Mouse (Mus musculus) hindbrain, embryonic 10.5 days (tissue): ENCODE results near the gene Pdhx. TPM values are rescaled to one million over a fixed set of nuclear protein-coding genes. Genes with fewer than 3 reads are reported as not detected.

ENCODE experiments used
- DNase-seq: peaks from one replicate; pipeline ENCODE4 v3.0.0-alpha.2; 2017; ENCODE audit warnings: low spot score
- H3K27ac ChIP-seq: fragments of 300-500 bp; sonication (generic); 2 replicates; pipeline ENCODE4 v1.5.1; 2016; ENCODE audit warnings: mild to moderate bottlenecking, moderate library complexity
- H3K27me3 ChIP-seq: fragments of 300-500 bp; sonication (generic); 2 replicates; pipeline ENCODE4 v1.6.1; 2016; ENCODE audit warnings: mild to moderate bottlenecking; ENCODE audit not compliant: poor library complexity, insufficient read depth, severe bottlenecking
- H3K36me3 ChIP-seq: fragments of 300-500 bp; sonication (generic); 2 replicates; pipeline ENCODE4 v1.6.1; 2016; ENCODE audit warnings: mild to moderate bottlenecking, moderate library complexity
- H3K4me1 ChIP-seq: fragments of 300-500 bp; sonication (generic); replicated peaks from 2 replicates; pipeline ENCODE4 v1.6.1; 2016; ENCODE audit warnings: mild to moderate bottlenecking
- H3K4me3 ChIP-seq: fragments of 300-500 bp; sonication (generic); 2 replicates; pipeline ENCODE4 v1.5.1; 2016; ENCODE audit warnings: mild to moderate bottlenecking, moderate library complexity
- H3K9me3 ChIP-seq: fragments of 300-500 bp; sonication (generic); 2 replicates; pipeline ENCODE4 v1.6.1; 2016; ENCODE audit warnings: mild to moderate bottlenecking, moderate library complexity
- WGBS: fragments of 180-500 bp; shearing (Covaris S2); methylation state at CpG from one replicate; pipeline ENCODE4 v1.1.7; 2016; 5-methylcytosine and 5-hydroxymethylcytosine counted together
- polyA plus RNA-seq: library from polyadenylated mRNA; unstranded; fragments of >200 nt; fragmentation: Nextera tagmentation; extraction: Ambion mirVana; gene quantifications from 2 replicates; pipeline ENCODE4 v1.2.1, GENCODE M21; 2016

Gene Pdhx
- polyA plus RNA-seq, 1 experiment from 2014 or later: 40.3 TPM

GRCm38 (mm10) chr2:102997874-102998273 is 75.4 kb downstream of the Pdhx start:
- H3K36me3 ChIP-seq: no peaks in the 10 kb centered on the region
- H3K9me3 ChIP-seq: no peaks in the 10 kb centered on the region
- peaks cover 11% of the 10 kb centered on the region for H3K4me1 ChIP-seq
- 87% methylated on average over 1 of the region's 1 CpGs for WGBS
- H3K27me3 ChIP-seq: no peaks in the 10 kb centered on the region
- H3K27ac ChIP-seq: no peak overlapping the region
- DNase-seq: no peak
- no peak overlapping the region for H3K4me3 ChIP-seq

- Histone ChIP-seq H3K4me1 (peaks cover 11% of the 10 kb centered on the region), H3K36me3 (no peaks in the 10 kb centered on the region), H3K9me3 (no peaks in the 10 kb centered on the region), H3K4me3 (no peak overlapping the region), H3K27ac (no peak overlapping the region), H3K27me3 (no peaks in the 10 kb centered on the region)
- no peak for DNase-seq
- 90% methylated on average over 3 of the region's 3 CpGs for WGBS
Measured at GRCm38 (mm10) chr2:102993841-102994607, 79.3 kb downstream of the Pdhx start.

GRCm38 (mm10) chr2:102992405-102992804 is 80.9 kb downstream of the Pdhx start:
- Histone ChIP-seq H3K4me3 (no peak overlapping the region), H3K9me3 (no peaks in the 10 kb centered on the region), H3K27ac (no peak overlapping the region), H3K36me3 (no peaks in the 10 kb centered on the region), H3K4me1 (no peaks in the 10 kb centered on the region), H3K27me3 (no peaks in the 10 kb centered on the region)
- no peak for DNase-seq
- WGBS: 91% methylated on average over 6 of the region's 6 CpGs

GRCm38 (mm10) chr2:102990301-102990702 is 83.0 kb downstream of the Pdhx start:
- H3K27me3 ChIP-seq: no peaks in the 10 kb centered on the region
- DNase-seq: no peak
- H3K4me1 ChIP-seq: no peaks in the 10 kb centered on the region
- H3K27ac ChIP-seq: no peak overlapping the region
- no peaks in the 10 kb centered on the region for H3K36me3 ChIP-seq
- H3K9me3 ChIP-seq: no peaks in the 10 kb centered on the region
- whole genome bisulfite sequencing: 79% methylated on average over 2 of the region's 2 CpGs
- no peak overlapping the region for H3K4me3 ChIP-seq

- WGBS: 86% methylated on average over 1 of the region's 1 CpGs
- no peaks in the 10 kb centered on the region for H3K4me1 ChIP-seq
- no peaks in the 10 kb centered on the region for H3K36me3 ChIP-seq
- H3K4me3 ChIP-seq: no peak overlapping the region
- DNase-seq: no peak
- no peaks in the 10 kb centered on the region for H3K9me3 ChIP-seq
- H3K27ac ChIP-seq: no peak overlapping the region
- no peaks in the 10 kb centered on the region for H3K27me3 ChIP-seq
Measured at GRCm38 (mm10) chr2:102989446-102989845, 83.9 kb downstream of the Pdhx start.

- H3K4me1 ChIP-seq: no peaks in the 10 kb centered on the region
- no peak overlapping the region for H3K4me3 ChIP-seq
- H3K36me3 ChIP-seq: no peaks in the 10 kb centered on the region
- H3K9me3 ChIP-seq: no peaks in the 10 kb centered on the region
- H3K27ac ChIP-seq: no peak overlapping the region
- H3K27me3 ChIP-seq: no peaks in the 10 kb centered on the region
- 93% methylated on average over 4 of the region's 4 CpGs for WGBS
- no peak for DNase-seq
Measured at GRCm38 (mm10) chr2:102987708-102988010, 85.7 kb downstream of the Pdhx start.

GRCm38 (mm10) chr2:102986964-102987707 is 86.2 kb downstream of the Pdhx start:
- no peak overlapping the region for H3K4me3 ChIP-seq
- H3K27ac ChIP-seq: no peak overlapping the region
- no peaks in the 10 kb centered on the region for H3K9me3 ChIP-seq
- 92% methylated on average over 6 of the region's 6 CpGs for WGBS
- no peaks in the 10 kb centered on the region for H3K27me3 ChIP-seq
- no peaks in the 10 kb centered on the region for H3K4me1 ChIP-seq
- H3K36me3 ChIP-seq: no peaks in the 10 kb centered on the region
- DNase-seq: no peak

GRCm38 (mm10) chr2:102986424-102986823 is 86.9 kb downstream of the Pdhx start:
- no peak overlapping the region for H3K4me3 ChIP-seq
- H3K27me3 ChIP-seq: no peaks in the 10 kb centered on the region
- H3K4me1 ChIP-seq: no peaks in the 10 kb centered on the region
- no peak overlapping the region for H3K27ac ChIP-seq
- WGBS: 71% methylated on average over 3 of the region's 3 CpGs
- no peak for DNase-seq
- no peaks in the 10 kb centered on the region for H3K36me3 ChIP-seq
- no peaks in the 10 kb centered on the region for H3K9me3 ChIP-seq

GRCm38 (mm10) chr2:102982822-102983221 is 90.5 kb downstream of the Pdhx start:
- H3K27me3 ChIP-seq: no peaks in the 10 kb centered on the region
- WGBS: 83% methylated on average over 2 of the region's 2 CpGs

GRCm38 (mm10) chr2:102981446-102982314 is 91.6 kb downstream of the Pdhx start:
- H3K9me3 ChIP-seq: no peaks in the 10 kb centered on the region
- H3K36me3 ChIP-seq: no peaks in the 10 kb centered on the region
- 88% methylated on average over 8 of the region's 8 CpGs for WGBS
- H3K27ac ChIP-seq: no peak overlapping the region
- no peak for DNase-seq
- H3K27me3 ChIP-seq: no peaks in the 10 kb centered on the region
- no peak overlapping the region for H3K4me3 ChIP-seq
- no peaks in the 10 kb centered on the region for H3K4me1 ChIP-seq

More at GRCm38 (mm10) chr2:102982822-102983221, 90.5 kb downstream of the Pdhx start:
- no peak overlapping the region for H3K27ac ChIP-seq
- no peaks in the 10 kb centered on the region for H3K4me1 ChIP-seq
- no peak overlapping the region for H3K4me3 ChIP-seq
- H3K9me3 ChIP-seq: no peaks in the 10 kb centered on the region
- no peak for DNase-seq
- no peaks in the 10 kb centered on the region for H3K36me3 ChIP-seq

- no peaks in the 10 kb centered on the region for H3K27me3 ChIP-seq
- no peak for DNase-seq
- no peak overlapping the region for H3K4me3 ChIP-seq
- H3K4me1 ChIP-seq: no peaks in the 10 kb centered on the region
- WGBS: 70% methylated on average over 2 of the region's 2 CpGs
- H3K9me3 ChIP-seq: no peaks in the 10 kb centered on the region
- H3K27ac ChIP-seq: no peak overlapping the region
- no peaks in the 10 kb centered on the region for H3K36me3 ChIP-seq
Measured at GRCm38 (mm10) chr2:102980870-102981269, 92.4 kb downstream of the Pdhx start.

- H3K36me3 ChIP-seq: no peaks in the 10 kb centered on the region
- no peak overlapping the region for H3K4me3 ChIP-seq
- no peak for DNase-seq
- H3K27me3 ChIP-seq: no peaks in the 10 kb centered on the region
- H3K9me3 ChIP-seq: no peaks in the 10 kb centered on the region
- no peak overlapping the region for H3K27ac ChIP-seq
- no peaks in the 10 kb centered on the region for H3K4me1 ChIP-seq
- 85% methylated on average over 2 of the region's 2 CpGs for WGBS
Measured at GRCm38 (mm10) chr2:102979519-102979918, 93.8 kb downstream of the Pdhx start.

GRCm38 (mm10) chr2:102979112-102979511 is 94.2 kb downstream of the Pdhx start:
- Histone ChIP-seq H3K27me3 (no peaks in the 10 kb centered on the region), H3K36me3 (no peaks in the 10 kb centered on the region), H3K9me3 (no peaks in the 10 kb centered on the region), H3K4me1 (no peaks in the 10 kb centered on the region), H3K4me3 (no peak overlapping the region), H3K27ac (no peak overlapping the region)
- DNase-seq: no peak
